Mouse (Mus musculus): ENCODE data around the gene Prss54.

Prss54 gene
- long read RNA-seq, experiment 1 = 0 reads
- long read RNA-seq, experiment 2 = 0 reads

DNA sequence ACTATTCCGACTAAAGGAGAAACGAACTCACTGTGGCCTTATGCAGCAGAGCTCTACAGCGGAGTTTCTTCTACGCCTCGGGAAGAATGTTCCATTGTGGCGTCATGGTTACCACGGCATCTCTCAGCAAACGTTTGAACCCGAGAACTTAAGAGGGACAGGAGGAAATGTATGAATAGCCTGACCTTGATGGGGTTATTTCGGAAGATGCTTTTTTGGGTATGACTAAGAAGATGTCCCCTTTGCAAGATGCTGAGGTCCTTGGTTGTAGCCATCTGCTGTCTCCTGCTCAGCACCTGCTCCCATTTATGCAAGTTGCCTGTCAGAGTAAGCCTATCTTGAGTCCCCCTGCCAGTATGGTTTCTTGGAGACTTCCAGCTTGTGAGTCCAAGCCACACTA lies at the start of gene Prss54:
TSS of gene Prss54 (minus strand) at position 101 of the 400 bp plus-strand sequence.
- intact Hi-C loops (cut with DNase I) = no loop called here

DNA sequence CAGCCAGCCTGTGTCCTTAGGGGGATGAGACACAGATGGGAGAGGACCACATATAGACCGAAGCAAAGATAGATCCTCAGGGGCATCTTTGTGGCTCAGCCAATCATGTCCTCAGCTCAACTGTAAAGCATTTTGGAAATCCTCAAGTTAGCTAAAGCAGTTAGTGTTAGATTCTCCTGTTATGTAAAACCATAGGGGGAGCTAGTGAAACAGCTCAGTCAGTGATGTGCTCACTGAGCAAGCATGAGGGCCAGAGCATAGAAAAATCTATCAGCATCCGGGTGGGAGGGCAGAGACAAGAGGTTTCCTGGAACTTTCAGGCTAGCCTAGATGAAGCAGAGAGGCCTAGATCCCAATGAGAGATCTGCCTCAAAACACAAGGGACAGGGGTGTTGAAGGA lies 48.7 kb upstream of the Prss54 start:
- intact Hi-C loops (cut with DNase I) = no loop called here

DNA sequence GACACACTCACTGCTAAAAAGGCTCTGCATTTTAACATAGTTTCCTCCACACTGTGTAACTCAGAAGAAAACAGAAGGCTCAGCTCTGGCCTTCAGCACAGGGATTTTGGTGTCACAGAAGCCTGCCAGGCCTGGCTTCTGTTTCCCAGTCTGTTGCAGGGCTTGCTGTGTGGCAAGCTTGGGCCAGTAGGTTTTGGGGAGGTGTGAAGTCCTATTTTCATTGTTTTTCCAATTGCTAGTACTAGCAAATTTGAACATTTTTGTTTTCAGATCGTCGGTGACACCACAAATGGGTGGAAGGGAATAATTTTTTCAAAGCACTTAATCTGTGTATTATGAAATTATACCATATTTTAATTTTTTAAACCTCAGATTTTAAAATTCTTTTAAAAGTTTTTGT lies 43.9 kb upstream of the Prss54 start:
- intact Hi-C loops (cut with DNase I) = no loop called here

DNA sequence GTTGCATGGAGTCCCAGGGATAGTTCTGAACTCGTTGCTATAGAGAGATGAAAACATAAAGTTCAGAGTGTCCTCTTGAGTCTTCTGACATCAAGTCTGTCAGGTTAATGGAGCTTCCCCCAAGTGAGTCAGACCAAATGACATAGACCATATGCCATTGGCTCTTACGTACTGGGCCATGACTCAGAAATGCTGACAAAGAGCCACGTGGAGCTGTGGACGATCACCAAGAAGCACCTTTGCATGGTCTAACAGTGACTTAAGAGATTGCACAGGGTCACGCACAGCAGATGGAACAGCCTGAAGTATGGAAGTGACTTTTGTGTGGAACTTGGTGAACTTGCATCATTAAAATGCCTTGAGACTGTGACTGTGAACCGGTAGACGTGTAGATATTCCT lies 40.2 kb upstream of the Prss54 start:
- intact Hi-C loops (cut with DNase I) = no loop called here

DNA sequence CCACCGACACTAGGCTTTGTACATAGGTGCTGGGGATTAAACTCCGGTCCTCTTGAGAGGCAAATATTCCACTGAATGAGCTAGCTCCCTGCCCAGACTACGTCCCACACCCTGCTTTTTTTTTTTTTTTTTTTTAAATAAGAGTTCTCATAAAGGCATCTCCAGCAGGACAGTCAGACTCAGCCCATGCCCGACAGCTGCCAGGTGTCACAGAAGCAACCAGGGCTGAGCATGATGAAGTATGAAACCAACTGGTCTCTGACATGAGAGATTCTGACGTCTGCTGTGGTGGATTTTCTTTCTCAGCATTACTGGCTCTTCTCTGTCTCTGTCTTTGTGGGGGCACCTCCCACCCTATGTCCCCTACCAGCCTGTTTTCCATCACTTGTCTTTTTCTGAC lies 35.6 kb upstream of the Prss54 start:
- intact Hi-C loops (cut with DNase I) = no loop called here

DNA sequence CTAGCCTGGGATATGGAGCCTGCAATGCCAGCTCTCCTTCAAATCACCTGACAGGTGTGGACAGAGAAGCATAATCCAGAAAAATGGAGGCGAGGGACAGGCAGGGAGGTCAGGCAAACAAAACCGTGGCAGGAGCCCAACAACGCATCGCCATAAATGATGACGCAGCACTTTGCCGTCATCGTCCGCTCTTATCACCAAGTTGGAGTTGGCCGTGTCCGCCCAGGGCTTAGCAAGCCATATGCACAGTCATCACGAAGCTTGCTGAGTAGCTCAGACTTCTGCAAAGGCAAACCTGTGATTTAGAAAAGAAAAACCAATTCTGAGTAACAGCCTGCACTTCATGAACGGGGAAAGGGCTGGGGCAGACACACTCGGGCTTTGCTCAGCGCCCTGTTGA lies 34.6 kb upstream of the Prss54 start:
- intact Hi-C loops (cut with DNase I) = no loop called here

DNA sequence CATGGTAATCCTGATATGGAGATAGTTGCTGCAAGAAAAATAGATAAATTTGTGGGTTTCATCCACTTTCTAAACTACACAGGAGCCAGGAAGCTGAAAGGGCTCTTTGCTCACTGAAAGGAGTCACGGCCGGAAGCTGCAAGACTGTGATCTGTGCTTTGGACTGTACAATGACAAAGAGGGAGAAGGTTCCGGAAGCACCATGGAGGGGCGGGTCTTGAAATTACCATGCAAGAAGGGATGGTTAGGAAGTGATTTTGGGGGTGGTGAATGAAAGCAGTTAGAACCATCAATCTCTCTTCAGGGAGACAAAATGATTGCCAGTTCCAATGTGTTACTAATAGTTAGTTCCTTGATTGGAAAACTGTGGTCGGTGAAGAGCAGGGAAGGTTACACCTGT lies 33.3 kb upstream of the Prss54 start:
- intact Hi-C loops (cut with DNase I) = loop anchor here (5.0 to 10.0 kb wide), 2 partner anchors 223 to 305 kb away; no protein-coding TSS in a partner anchor

DNA sequence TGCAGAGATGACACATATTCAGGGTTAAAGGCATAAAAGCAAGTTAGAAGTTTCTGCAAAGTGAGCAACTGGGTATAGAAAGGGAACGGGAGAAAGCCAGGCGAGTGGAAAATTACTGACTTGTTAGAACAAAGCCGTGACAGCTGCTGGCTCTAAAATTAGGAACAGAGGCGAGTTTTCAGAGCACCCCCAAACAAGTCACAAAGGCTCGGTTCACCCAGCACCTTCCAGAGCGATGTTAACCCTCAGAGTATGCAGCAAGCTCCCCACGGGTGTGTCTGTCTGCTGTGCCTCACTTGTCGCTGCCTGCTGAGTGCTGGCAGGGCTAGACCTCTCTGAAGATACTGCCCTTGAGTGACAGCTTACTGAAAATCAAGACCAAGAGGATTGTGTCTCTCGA lies 31.1 kb upstream of the Prss54 start:
- intact Hi-C loops (cut with DNase I) = loop anchor here (2.0 to 10.0 kb wide), 3 partner anchors 90 to 308 kb away; no protein-coding TSS in a partner anchor

DNA sequence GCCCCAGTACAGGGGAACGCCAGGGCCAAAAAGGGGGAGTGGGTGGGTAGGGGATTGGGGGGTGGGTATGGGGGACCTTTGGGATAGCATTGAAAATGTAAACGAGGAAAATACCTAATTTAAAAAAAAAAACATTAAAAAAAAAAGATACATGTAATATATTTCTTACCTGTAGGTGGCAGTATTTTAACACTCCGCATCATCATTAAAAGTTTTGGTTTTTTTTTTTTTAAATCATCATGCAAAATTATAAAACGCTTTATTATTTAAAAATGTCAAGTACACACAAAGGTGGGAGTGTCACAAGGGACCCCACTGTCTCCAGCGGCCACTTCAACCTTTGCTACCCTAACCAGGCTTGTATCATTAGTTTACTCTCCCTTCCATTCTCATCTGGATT lies 30.4 kb upstream of the Prss54 start:
- intact Hi-C loops (cut with DNase I) = loop anchor here (2.0 to 10.0 kb wide), 3 partner anchors 90 to 308 kb away; no protein-coding TSS in a partner anchor

DNA sequence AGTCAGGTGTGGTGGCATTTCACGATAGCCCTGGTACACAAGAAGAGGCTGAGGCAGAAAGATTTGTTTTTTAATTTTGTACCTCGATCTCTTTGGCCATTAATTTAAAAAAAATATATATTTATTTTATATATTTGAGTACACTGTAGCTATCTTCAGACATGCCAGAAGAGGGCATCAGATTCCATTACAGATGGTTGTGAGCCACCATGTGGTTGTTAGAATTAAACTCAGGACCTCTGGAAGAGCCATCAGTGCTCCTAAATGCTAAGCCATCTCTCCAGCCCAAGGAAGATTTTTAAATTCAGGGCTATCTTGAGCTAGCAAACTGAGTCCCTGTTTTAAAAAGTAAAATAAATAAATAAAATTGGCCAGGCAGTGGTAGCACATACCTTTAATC lies 26.0 kb upstream of the Prss54 start:
- intact Hi-C loops (cut with DNase I) = loop anchor here (10.0 kb wide), 1 partner anchor 313 kb away; no protein-coding TSS in a partner anchor

DNA sequence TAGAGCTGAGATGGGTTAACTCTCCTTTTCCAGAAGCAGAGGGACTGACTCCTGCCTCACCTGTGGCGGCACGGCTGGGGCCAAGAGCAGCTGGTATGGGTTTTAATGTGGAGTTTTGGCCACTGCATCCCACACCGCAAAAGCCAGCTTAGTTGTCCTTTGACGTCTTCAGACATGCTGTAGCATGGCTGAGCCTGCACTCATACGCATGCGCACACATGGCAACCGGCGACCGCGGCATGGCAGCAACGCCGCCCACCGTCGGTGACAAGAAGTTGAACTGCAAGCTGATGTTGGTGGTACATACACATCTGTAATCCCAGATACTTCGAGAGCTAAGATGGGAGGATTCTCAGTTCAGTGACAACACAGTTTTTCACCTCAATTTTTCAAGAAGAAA lies 25.2 kb upstream of the Prss54 start:
- intact Hi-C loops (cut with DNase I) = loop anchor here (10.0 kb wide), 1 partner anchor 313 kb away; no protein-coding TSS in a partner anchor

DNA sequence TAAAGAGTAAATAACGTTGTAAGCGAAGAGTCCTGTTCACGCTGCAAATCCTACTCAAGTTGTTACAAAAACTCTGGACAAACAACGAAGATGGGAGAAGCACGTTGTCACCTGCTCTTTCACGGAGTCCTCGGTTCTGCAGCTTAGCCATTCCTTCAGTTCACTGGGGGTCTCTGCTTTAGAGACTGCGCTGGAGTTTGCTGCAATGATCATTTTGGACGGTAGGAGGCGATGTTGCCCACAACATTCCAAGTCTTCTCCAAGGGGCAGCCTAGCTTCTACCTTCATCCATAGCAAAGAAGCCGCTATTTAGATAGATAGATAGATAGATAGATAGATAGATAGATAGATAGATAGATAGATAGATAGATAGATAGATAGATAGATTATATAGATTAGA lies 23.7 kb upstream of the Prss54 start:
- intact Hi-C loops (cut with DNase I) = loop anchor here (10.0 kb wide), 1 partner anchor 315 kb away; no protein-coding TSS in a partner anchor

DNA sequence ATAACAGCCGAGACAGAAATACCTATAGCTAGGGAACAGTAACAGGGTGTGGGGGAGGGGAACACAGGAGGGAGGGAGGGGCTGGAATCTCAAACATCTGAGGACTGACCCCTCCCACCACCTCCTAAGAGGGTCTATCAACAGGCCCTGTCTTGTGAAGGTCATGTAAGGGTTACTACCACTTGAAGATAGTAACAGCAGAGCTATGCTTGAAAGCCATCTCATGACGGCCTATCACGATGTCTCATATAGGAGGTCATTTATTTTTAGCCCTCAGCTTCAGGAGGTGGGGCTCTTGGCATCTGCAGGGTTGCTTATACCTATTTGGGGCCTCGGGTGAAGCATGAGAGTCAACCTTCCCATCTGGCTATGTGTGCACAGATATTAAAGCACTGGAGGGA lies 20.7 kb upstream of the Prss54 start:
- intact Hi-C loops (cut with DNase I) = no loop called here

DNA sequence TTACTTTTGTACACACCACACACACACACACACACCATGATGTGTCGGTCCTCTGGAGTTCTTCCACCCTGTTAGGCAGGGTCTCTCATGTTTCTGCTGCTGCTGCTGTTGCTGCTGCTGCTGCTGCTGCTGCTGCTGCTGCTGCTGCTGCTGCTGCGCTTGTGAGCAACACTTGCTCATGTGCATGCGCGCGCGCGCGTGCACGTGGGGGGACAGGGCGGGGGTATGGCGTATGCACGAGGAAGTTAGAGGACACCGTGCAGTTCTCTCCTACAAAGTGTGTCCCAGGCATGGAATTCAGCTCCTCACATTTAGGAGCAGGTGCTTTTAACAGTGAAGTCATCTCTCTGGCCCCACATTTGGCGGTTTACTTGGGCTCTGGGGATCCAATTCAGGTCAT lies 19.0 kb upstream of the Prss54 start:
- intact Hi-C loops (cut with DNase I) = no loop called here

DNA sequence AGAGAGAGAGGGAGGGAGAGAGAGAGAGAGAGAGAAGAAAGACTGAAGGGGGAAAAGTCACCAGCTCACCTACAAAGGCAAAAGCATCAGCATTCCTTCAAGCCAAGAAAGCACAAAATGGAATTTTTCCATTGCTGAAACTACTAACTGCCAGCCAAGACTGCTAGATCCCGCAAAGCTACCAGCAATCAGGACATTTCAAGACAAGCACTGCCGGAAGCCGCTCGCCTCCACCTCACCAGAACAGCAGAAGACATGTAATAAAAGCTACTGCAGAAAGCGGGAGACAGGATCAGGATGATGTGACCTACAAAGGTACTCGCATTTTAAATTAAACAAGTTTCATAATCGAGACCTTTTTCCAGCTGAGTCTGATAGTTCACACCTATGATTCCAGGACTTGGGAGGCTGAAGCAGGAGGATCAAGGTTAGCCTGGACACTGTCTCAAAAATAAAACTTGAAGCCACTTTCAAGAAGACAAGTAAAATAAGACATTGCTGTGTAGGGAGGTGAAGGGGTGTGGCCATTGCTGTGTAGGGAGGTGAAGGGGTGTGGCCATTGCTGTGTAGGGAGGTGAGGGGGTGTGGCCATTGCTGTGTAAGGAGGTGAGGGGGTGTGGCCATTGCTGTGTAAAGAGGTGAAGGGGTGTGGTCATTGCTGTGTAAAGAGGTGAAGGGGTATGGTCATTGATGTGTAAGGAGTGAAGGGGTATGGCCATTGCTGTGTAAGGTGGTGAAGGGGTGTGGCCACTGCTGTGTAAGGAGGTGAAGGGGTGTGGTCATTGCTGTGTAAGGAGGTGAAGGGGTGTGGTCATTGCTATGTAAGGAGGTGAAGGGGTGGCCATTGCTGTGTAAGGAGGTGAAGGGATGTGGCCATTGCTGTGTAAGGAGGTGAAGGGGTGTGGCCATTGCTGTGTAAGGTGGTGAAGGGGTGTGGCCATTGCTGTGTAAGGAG lies 17.6 kb upstream of the Prss54 start:
- intact Hi-C loops (cut with DNase I) = no loop called here

DNA sequence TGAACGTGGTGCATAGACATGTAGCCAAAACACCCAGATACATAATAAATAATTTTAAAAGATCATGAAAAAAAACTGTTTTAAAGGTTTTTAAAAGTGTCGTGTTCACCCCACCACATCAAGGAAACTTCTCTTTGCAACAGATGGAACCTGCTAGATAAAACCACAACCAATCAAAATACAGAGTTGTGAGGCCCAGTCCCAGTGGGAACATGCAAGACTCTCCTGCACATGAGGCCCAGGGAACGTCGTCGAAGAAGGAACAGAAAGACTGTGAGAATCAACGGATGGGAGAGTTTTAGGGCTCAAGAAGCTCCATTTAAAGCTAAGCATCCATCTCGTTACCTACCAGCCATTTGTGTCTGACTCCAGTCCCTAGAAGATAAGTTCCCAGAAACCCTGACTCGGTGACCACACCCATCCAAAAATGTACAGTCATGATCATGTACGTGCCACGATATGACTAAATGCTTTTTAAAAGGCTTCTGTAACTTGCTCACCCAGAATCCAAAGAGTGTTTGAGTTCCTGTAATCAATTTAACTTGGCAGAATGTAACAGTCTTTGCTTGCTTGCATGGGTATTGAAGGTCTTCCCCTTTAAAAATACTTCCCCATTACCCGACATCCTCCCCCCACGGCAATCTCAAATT lies 16.1 kb upstream of the Prss54 start:
- intact Hi-C loops (cut with DNase I) = no loop called here

DNA sequence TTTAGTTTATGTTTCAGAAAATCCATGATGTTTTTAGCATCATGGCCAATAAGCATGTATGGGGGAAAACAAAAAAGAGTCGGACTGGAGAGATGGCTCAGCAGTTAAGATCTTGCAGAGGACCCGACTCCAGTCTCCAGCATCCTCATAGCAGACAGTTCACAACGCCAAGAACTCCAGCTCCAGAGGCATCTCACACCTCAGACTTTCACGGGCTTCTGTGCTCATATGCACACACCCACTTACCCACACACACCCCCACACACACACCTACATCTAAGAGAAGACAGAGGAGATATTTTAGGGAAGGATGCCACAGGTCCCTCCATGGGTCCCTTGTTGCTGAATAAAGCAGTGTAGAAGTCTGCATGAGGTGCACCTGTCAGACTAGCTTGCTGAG lies 14.4 kb upstream of the Prss54 start:
- intact Hi-C loops (cut with DNase I) = no loop called here

DNA sequence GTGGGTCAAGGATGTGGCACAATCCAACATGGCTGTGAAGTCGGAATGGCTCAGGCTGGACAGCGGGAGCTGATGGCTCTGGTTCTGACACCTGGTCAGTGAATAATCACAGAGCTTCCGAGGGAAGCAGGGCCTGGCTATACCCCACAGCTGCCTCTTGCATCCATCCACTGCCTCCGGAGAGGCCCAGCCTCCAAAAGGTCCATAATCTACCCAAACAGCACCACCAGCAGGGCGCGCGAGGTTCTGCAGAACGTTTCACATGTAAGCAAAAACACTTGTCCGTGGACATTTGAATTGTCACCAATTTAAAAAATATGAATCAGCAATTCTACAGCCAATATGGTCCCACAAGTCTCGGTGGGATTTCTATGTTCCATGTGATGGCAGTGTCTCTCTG lies 13.1 kb upstream of the Prss54 start:
- intact Hi-C loops (cut with DNase I) = no loop called here

DNA sequence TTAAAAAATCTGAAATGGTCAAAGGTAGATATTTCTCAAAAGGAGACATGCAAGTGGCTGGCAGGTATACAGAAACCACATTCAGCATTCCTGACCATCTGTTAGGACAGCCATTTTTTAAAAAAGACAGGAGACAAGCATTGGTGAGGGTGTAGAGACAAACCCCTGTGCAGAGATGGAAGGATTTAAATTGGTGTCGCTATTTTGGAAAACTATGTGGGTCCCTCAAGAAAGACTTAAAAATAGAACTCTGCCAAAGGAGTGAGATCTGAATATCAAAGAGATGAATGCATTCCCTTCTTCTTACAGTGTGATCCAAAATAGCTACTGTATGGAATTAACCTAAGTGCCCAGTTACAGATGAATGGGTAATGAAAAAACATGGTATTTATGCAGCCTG lies 11.2 kb upstream of the Prss54 start:
- intact Hi-C loops (cut with DNase I) = no loop called here

DNA sequence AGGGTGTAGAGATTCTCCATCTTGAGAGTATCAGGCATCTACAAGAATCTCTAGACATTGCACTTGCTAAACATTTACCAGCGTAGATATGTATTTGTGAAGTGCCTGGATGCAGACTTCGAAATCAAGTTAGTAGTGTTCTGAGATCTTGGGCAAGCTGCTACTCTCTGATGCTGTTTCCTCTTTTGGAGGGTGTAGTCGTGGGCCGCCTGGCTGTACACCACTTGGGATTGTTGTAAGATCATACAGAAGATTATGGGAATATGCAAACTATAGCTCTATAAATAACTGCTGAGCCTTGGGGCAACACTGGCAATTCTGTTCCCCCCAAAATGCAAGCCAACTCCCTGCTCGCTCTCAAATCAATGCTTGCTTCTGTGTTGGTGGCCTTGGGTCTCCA lies 3.0 kb downstream of the Prss54 start:
- intact Hi-C loops (cut with DNase I) = no loop called here

DNA sequence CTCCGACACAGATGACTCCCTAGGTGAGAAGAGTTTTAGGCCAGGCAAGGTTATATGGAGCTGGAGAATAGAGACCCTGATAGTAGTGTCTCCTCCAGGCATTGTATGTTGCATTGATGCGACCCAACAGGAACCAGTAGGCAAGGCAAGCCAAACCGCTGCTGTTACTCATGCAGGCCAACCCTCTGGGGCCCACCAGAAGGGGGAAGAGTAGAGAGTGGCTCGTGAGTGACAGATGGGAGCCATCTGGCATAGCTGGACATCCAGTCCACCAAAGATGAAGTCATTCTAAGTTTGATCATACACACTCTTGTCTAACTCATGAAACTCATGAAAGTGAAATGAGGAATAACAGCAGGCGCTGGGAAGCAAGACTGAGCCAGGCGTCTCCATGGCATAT lies 9.3 kb downstream of the Prss54 start:
- intact Hi-C loops (cut with DNase I) = no loop called here

DNA sequence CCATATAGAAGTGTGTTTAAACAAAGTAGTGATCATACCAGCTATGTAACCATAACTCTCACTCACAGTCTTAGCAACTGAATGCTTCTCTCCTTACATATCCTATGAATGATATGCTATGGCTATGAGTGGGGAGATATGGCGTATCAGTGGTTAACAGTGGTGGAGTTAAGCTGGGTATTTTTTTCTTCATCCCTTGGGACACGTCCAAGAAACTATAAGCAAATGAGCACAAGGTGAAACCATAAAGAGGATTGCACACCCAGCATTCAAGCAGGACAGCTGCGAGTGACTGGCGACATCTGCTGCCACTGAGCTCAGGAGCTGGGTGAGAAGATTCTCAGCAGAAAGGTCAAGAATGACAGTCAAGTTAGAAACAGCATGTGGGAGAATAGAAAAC lies 9.9 kb downstream of the Prss54 start:
- intact Hi-C loops (cut with DNase I) = no loop called here
